Mouse (Mus musculus) limb, embryonic 12.5 days (tissue): ENCODE measurements around the gene Mansc4. TPM values are rescaled to one million over a fixed set of nuclear protein-coding genes. Genes with fewer than 3 reads are reported as not detected.
A peak's percentile ranks its signal among the peaks of the same experiment; 100 is the strongest.

Source experiments
- ATAC-seq: fragments of 200-750 bp; cut with Nextera tagmentation; 2 replicates; pipeline ENCODE4 v1.8.0; 2017; ENCODE audit warnings: low read depth, moderate TSS enrichment; ENCODE audit not compliant: insufficient number of reproducible peaks, insufficient read depth, low FRiP score, low TSS enrichment
- H3K27ac ChIP-seq: fragments of 300-500 bp; sonication (generic); 2 replicates; pipeline ENCODE4 v1.5.1; 2016; ENCODE audit warnings: mild to moderate bottlenecking, moderate library complexity
- H3K27me3 ChIP-seq: fragments of 300-500 bp; sonication (generic); 2 replicates; pipeline ENCODE4 v1.6.1; 2016; ENCODE audit warnings: mild to moderate bottlenecking, moderate library complexity
- H3K36me3 ChIP-seq: fragments of 300-500 bp; sonication (generic); 2 replicates; pipeline ENCODE4 v1.6.1; 2016; ENCODE audit warnings: mild to moderate bottlenecking, moderate library complexity
- H3K4me1 ChIP-seq: fragments of 300-500 bp; sonication (generic); replicated peaks from 2 replicates; pipeline ENCODE4 v1.6.1; 2016
- H3K4me2 ChIP-seq: fragments of 300-500 bp; sonication (generic); 2 replicates; pipeline ENCODE4 v1.6.1; 2016; ENCODE audit warnings: mild to moderate bottlenecking, moderate library complexity
- H3K4me3 ChIP-seq: fragments of 300-500 bp; sonication (generic); replicated peaks from 2 replicates; pipeline ENCODE4 v1.5.1; 2016; ENCODE audit warnings: mild to moderate bottlenecking
- H3K9ac ChIP-seq: fragments of 300-500 bp; sonication (generic); replicated peaks from 2 replicates; pipeline ENCODE4 v1.6.1; 2016; ENCODE audit warnings: mild to moderate bottlenecking, moderate library complexity
- H3K9me3 ChIP-seq: fragments of 300-500 bp; sonication (generic); 2 replicates; pipeline ENCODE4 v1.6.1; 2016; ENCODE audit warnings: mild to moderate bottlenecking, moderate library complexity
- WGBS: fragments of 180-500 bp; shearing (Covaris S2); methylation state at CpG from one replicate; pipeline ENCODE4 v1.1.7; 2016; 5-methylcytosine and 5-hydroxymethylcytosine counted together
- polyA plus RNA-seq: library from polyadenylated mRNA; unstranded; fragments of >200 nt; fragmentation: Nextera tagmentation; extraction: Ambion mirVana; gene quantifications from 2 replicates; pipeline ENCODE4 v1.2.1, GENCODE M21; 2016

Mansc4 gene
- polyA plus RNA-seq, 1 experiment from 2014 or later, result 2.6 TPM

- 93% methylated on average over 9 of the region's 9 CpGs for WGBS
- peaks cover 95% of the 10 kb centered on the region for H3K36me3 ChIP-seq
These were observed 34.4 kb downstream of the Mansc4 start for GRCm38 (mm10) chr6:147052440-147052839.

GRCm38 (mm10) chr6:147051666-147052065, 35.2 kb downstream of the Mansc4 start:
- Histone ChIP-seq H3K9me3 (no peaks in the 10 kb centered on the region), H3K4me3 (no peak overlapping the region), H3K36me3 (peaks cover 95% of the 10 kb centered on the region), H3K27ac (no peak overlapping the region), H3K27me3 (no peaks in the 10 kb centered on the region), H3K4me2 (no peak overlapping the region), H3K9ac (no peak overlapping the region), H3K4me1 (no peaks in the 10 kb centered on the region)
- ATAC-seq, result no peak
- 93% methylated on average over 8 of the region's 8 CpGs for WGBS

More at GRCm38 (mm10) chr6:147052440-147052839, 34.4 kb downstream of the Mansc4 start:
- H3K4me2 ChIP-seq, result no peak overlapping the region
- no peak overlapping the region for H3K4me3 ChIP-seq
- no peaks in the 10 kb centered on the region for H3K27me3 ChIP-seq
- no peaks in the 10 kb centered on the region for H3K9me3 ChIP-seq
- H3K4me1 ChIP-seq, result no peaks in the 10 kb centered on the region
- ATAC-seq, result no peak
- H3K27ac ChIP-seq, result no peak overlapping the region
- H3K9ac ChIP-seq, result no peak overlapping the region

GRCm38 (mm10) chr6:147049239-147049805, 37.5 kb downstream of the Mansc4 start:
- no peak overlapping the region for H3K27ac ChIP-seq

GRCm38 (mm10) chr6:147043633-147044032, 43.2 kb downstream of the Mansc4 start:
- peaks cover 14% of the 10 kb centered on the region for H3K4me1 ChIP-seq
- H3K9me3 ChIP-seq, result no peaks in the 10 kb centered on the region
- peak overlapping the region; percentile 95 for H3K9ac ChIP-seq
- ATAC-seq, result no peak
- no peak overlapping the region for H3K27ac ChIP-seq
- peak overlapping the region; percentile 67 for H3K4me2 ChIP-seq
- 54% methylated on average over 7 of the region's 7 CpGs for WGBS
- peak overlapping the region; percentile 88 for H3K4me3 ChIP-seq
- peaks cover 9% of the 10 kb centered on the region; the same call in 1 of the 2 replicates for H3K27me3 ChIP-seq
- peaks cover 26% of the 10 kb centered on the region for H3K36me3 ChIP-seq

More at GRCm38 (mm10) chr6:147049239-147049805, 37.5 kb downstream of the Mansc4 start:
- Histone ChIP-seq H3K4me2 (no peak overlapping the region), H3K9ac (no peak overlapping the region), H3K27me3 (no peaks in the 10 kb centered on the region), H3K4me3 (no peak overlapping the region), H3K4me1 (0 out of 2 replicates have a peak, but pooled peaks cover 5% of the 10 kb centered on the region), H3K9me3 (no peaks in the 10 kb centered on the region), H3K36me3 (peaks cover 79% of the 10 kb centered on the region)
- 95% methylated on average over 13 of the region's 13 CpGs for WGBS
- no peak for ATAC-seq

GRCm38 (mm10) chr6:147042291-147043290, 44.2 kb downstream of the Mansc4 start, which contains the start of gene Mrps35:
TSS of gene Mrps35 (plus strand) at chr6:147042764.
- peaks cover 17% of the 10 kb centered on the region for H3K36me3 ChIP-seq
- H3K27me3 ChIP-seq, result peaks cover 9% of the 10 kb centered on the region; the same call in 1 of the 2 replicates
- peak within 1 kb of the TSS; percentile 95 for H3K9ac ChIP-seq
- peak within 1 kb of the TSS; percentile 67 for H3K4me2 ChIP-seq
- peak; percentile 98 for ATAC-seq
- peak within 1 kb of the TSS; percentile 86 for H3K27ac ChIP-seq
- H3K4me1 ChIP-seq, result peaks cover 14% of the 10 kb centered on the region
- H3K4me3 ChIP-seq, result peak within 1 kb of the TSS; percentile 88
- no peaks in the 10 kb centered on the region for H3K9me3 ChIP-seq
- WGBS, result 4% methylated on average over 64 of the region's 66 CpGs

- ATAC-seq, result no peak
- no peaks in the 10 kb centered on the region for H3K27me3 ChIP-seq
- WGBS, result 39% methylated on average over 13 of the region's 13 CpGs
- H3K36me3 ChIP-seq, result peaks cover 44% of the 10 kb centered on the region
- H3K4me3 ChIP-seq, result no peak within 1 kb of the TSS
- no peak within 1 kb of the TSS for H3K9ac ChIP-seq
- no peaks in the 10 kb centered on the region for H3K4me1 ChIP-seq
- H3K9me3 ChIP-seq, result no peaks in the 10 kb centered on the region
- H3K27ac ChIP-seq, result no peak within 1 kb of the TSS
- H3K4me2 ChIP-seq, result no peak within 1 kb of the TSS
These were observed 54.4 kb downstream of the Mansc4 start, which contains the start of gene Rep15 for GRCm38 (mm10) chr6:147032303-147032925. TSS of gene Rep15 (plus strand) at chr6:147032584.

- no peak for ATAC-seq
- Histone ChIP-seq H3K4me3 (no peak overlapping the region), H3K4me2 (no peak overlapping the region), H3K27ac (no peak overlapping the region), H3K9me3 (no peaks in the 10 kb centered on the region), H3K36me3 (peaks cover 65% of the 10 kb centered on the region), H3K27me3 (no peaks in the 10 kb centered on the region), H3K4me1 (no peaks in the 10 kb centered on the region), H3K9ac (no peak overlapping the region)
- WGBS, result 87% methylated on average over 15 of the region's 15 CpGs
These were observed 56.5 kb downstream of the Mansc4 start for GRCm38 (mm10) chr6:147030096-147030885.

GRCm38 (mm10) chr6:147029591-147029990, 57.2 kb downstream of the Mansc4 start:
- no peak for ATAC-seq
- peaks cover 70% of the 10 kb centered on the region for H3K36me3 ChIP-seq
- 93% methylated on average over 9 of the region's 9 CpGs for WGBS

GRCm38 (mm10) chr6:147028396-147028795, 58.4 kb downstream of the Mansc4 start:
- Histone ChIP-seq H3K4me1 (no peaks in the 10 kb centered on the region), H3K9ac (no peak overlapping the region), H3K27me3 (no peaks in the 10 kb centered on the region), H3K36me3 (peaks cover 76% of the 10 kb centered on the region), H3K4me2 (no peak overlapping the region), H3K9me3 (no peaks in the 10 kb centered on the region), H3K4me3 (no peak overlapping the region), H3K27ac (no peak overlapping the region)
- 84% methylated on average over 2 of the region's 2 CpGs for WGBS
- no peak for ATAC-seq

More at GRCm38 (mm10) chr6:147029591-147029990, 57.2 kb downstream of the Mansc4 start:
- Histone ChIP-seq H3K4me2 (no peak overlapping the region), H3K9me3 (no peaks in the 10 kb centered on the region), H3K4me3 (no peak overlapping the region), H3K9ac (no peak overlapping the region), H3K4me1 (no peaks in the 10 kb centered on the region), H3K27ac (no peak overlapping the region), H3K27me3 (no peaks in the 10 kb centered on the region)
